Mouse (Mus musculus): ENCODE measurements around the gene Plcl1.

Gene Plcl1

GRCm38 (mm10) chr1:55706933-55707332, 301.2 kb downstream of the Plcl1 start:
- no peak for DNase-seq

GRCm38 (mm10) chr1:55717283-55717803, 311.6 kb downstream of the Plcl1 start:
- DNase-seq = no peak

DNA sequence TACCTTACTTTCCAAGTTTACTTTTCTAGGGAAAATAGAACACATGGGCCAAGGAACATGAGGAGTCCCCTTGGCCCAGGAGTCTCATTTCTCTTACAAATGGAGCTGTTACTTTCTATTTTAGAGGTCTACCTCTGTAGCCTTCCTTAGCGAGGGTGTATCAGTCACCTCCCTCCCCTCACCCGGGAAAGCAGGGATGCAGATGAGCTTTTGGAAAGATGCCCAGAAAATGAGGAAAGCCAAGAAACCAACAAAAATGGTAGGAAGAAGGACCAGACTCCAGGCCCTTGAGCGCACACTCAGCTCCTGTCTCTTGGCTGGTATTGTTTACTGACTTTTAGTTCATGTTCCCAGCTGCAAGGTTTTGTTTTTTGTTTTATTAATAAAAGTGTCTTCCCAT, 319.7 kb downstream of the Plcl1 start:
- DNase-seq = no peak

DNA sequence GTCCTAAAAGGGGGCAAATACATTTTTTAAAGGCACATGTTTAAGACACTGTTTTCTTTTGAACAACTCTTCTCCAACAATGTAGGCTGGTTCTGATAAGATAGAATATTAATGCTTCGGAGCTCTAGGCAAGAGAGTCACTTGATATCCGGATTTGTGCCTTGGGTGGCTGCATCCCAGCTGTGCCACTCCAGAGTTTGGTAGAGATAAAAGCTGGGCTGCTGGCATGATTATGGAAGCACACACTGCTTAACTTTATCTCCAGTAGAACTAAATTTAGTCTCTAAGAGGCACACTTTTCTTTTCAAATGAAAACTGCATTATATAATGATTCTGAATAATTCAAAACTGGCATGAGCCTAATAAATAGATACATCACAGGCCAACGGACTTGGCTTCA, 323.6 kb downstream of the Plcl1 start:
- DNase-seq = no peak

DNA sequence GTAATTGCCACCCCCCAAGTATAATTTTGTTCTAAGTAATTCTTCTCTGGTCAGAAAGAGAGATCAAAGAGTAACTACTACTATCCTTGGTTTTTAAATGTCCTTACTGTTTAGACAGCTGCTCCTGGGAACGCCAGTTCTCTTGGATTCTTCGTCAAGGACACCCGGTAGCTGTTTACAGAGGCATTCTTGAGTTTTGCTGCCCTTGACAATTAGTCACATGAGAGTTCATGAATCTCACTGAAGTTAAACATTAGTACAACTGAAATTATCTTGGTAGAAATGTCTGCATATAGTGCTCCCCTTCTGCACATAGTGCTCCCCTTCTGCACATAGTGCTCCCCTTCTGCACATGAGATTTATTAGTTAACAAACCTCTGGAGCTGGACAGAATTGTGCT, 327.2 kb downstream of the Plcl1 start:
- DNase-seq = no peak

- peak; percentile 77 for DNase-seq
Observed at GRCm38 (mm10) chr1:55736054-55736740, 330.5 kb downstream of the Plcl1 start.

- DNase-seq = no peak
Observed at GRCm38 (mm10) chr1:55736762-55737288, 331.1 kb downstream of the Plcl1 start.

DNA sequence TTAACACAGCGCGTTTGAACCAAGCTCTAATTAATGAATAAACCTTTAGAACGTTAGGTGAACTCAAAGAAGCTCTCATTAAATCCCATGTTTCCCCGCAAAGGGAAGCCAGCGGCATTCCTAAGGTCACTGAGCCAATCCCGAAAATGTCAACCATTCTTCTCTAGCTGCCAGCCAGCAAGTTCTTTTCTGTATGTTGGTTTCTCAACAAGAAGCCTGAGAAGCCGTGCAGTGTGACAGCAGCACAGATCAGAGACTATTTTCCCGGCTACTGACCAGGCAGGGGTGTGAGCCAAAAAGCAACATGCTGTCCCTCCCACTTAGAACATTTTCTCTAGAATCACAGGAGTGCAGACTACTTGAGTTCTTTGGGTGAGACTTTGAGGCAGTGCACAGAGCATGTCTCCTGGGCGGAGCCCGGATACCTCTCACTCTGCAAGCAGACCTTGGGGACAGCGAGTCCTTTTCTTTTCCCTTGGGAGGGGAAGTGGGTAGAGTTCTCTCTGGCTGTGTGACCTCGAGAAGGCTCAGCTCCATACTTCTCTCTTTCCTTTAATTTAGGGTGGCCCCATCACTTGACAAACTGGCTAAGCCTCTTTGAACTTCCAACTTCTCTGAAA, 333.1 kb downstream of the Plcl1 start:
- DNase-seq = no peak

DNA sequence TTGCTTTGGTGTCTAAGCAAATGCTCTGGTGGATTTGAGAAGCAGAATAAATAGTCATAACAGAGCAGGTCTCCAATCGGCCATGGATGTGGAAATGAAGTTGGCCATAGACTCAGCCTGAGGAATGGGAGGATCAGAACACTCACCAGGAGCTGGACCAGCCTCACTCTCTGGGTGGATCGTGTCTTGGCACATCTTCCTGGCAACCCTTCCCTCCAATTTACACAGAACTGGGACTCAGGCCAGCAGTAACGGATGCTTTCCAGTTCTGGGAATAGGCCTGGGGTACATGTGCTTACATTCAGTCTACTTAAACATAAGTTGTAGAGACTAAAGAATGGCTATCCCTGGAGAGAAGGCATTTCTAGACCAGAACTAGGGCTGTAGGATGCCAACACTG, 336.2 kb downstream of the Plcl1 start:
- DNase-seq = peak; percentile 29

GRCm38 (mm10) chr1:55748516-55748915, 342.8 kb downstream of the Plcl1 start:
- peak; percentile 74 for DNase-seq

- DNase-seq = no peak
Observed at GRCm38 (mm10) chr1:55749770-55750169, 344.0 kb downstream of the Plcl1 start.

GRCm38 (mm10) chr1:55755742-55756141, 350.0 kb downstream of the Plcl1 start:
- peak; percentile 42 for DNase-seq

DNA sequence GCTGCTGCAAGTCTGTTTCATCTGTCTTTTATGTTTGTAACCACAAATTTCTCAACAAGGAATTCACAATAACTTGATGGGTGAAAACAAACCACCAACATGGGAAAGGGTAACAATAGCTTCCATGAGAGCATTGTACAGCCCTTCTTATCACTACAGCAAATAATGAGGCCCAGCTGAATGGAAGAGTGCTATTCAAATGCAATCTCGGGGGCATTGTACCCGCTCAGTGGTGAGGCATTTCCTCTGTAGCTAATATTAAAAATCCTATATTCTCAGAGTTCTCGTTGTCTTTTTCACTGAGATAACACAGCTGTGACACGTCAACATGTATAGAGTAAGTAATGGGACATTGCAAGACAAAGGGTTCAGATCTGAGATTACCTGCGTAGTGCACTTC, 356.6 kb downstream of the Plcl1 start:
- DNase-seq = no peak

- DNase-seq = no peak
Observed at GRCm38 (mm10) chr1:55763171-55763570, 357.4 kb downstream of the Plcl1 start.

- peak; percentile 35 for DNase-seq
Observed at GRCm38 (mm10) chr1:55766743-55767142, 361.0 kb downstream of the Plcl1 start.

GRCm38 (mm10) chr1:55770072-55770785, 364.5 kb downstream of the Plcl1 start:
- no peak for DNase-seq

DNA sequence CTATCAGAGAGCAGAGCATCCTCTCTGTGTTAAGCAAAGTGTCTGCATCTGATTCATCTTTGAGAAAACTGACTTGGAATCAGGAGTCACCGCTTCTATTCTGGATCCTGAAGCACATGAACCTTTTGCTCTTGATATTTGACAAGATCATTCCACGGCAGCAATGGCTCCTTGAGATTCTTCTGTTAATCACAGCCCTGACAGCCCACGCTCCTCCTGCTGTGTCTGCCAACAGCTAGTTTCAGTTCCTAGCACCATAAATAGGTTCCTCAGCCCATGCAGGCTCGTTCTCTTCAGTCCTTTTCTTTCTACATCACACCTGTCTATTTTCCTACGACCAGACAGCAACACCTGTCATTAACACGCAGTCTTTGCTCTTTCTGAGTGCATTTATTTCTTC, 387.1 kb downstream of the Plcl1 start:
- DNase-seq = peak; percentile 82

Measured in layer of hippocampus, adult 9-11 months (tissue).